Mouse (Mus musculus): ENCODE results near the gene Tvp23a. TPM values are rescaled to one million over a fixed set of nuclear protein-coding genes. Genes with fewer than 3 reads are reported as not detected.

Gene Tvp23a
- polyA plus RNA-seq (2012; rRNA removed) = 3.7 and 4.2 TPM in 2 replicates

DNA sequence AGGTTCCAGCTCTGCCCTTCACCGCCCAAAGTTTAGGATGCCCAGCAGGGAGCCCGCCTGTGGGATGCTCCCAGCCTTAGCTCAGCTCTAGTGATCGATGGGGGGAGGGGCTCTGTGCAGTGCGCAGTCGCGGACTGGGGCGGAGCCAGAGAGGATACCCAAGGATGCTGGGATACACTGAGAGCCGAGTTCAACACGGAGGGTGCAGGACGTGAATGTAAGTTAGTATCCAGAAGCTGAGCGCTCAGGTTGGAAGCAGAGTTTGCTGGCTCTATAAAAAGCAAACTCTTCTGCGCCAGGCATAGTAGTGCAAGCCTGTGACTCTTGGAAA is at the start of gene Tvp23a:
Tvp23a (minus strand) TSS at position 99 of the 331 bp plus-strand sequence.

GRCm38 (mm10) chr16:10479857-10480256 is 32.7 kb upstream of the Tvp23a start, which contains the start of gene Ciita:
TSS of gene Ciita (plus strand) at chr16:10480059.

DNA sequence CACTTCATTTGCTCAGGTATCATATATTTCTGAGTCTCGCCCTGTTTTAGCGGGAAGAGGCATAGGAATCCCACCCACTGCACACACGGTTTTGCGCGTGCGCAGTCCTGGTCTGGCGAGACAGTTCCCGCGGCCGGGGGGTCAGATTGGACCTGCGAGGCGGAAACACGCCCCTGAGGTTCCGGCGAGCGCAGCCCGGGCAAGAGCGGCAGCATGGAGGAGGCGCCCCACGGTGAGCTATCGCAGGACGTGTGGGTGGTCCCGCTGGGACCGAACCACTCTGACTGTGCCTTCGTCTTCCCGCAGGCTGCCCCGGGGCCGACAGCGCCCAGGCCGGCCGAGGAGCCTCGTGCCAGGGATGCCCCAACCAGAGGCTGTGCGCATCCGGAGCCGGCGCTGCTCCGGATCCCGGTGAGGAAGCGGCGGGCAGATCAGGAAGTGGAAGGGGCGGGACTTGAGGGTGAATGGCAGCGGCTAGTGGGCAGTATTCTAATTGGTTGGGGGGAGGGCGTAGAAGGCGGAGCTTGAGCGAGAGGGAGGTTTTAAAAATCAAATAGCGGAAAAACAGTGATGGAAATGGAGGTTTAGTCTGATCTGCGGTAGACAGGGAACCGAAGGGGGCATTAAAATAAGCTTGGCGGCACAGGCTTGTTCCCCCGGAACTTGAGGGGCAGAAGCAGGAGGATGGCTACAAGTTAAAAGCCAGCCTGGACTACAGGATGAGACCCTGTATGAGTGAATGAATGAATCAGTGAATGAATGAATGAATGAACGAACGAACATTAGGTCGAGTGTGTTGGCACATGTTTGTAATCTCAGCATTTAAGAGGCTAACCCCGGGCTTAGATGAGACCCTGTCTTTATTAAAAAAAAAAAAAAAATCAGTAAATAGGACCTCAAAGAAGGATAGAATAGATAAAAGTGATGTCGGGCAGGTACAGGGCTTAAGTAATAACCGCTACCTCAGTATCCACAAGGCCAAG is 35.1 kb downstream of the Tvp23a start, which contains the start of gene Nubp1:
Nubp1 (plus strand) TSS at position 185 of the 983 bp plus-strand sequence.

DNA sequence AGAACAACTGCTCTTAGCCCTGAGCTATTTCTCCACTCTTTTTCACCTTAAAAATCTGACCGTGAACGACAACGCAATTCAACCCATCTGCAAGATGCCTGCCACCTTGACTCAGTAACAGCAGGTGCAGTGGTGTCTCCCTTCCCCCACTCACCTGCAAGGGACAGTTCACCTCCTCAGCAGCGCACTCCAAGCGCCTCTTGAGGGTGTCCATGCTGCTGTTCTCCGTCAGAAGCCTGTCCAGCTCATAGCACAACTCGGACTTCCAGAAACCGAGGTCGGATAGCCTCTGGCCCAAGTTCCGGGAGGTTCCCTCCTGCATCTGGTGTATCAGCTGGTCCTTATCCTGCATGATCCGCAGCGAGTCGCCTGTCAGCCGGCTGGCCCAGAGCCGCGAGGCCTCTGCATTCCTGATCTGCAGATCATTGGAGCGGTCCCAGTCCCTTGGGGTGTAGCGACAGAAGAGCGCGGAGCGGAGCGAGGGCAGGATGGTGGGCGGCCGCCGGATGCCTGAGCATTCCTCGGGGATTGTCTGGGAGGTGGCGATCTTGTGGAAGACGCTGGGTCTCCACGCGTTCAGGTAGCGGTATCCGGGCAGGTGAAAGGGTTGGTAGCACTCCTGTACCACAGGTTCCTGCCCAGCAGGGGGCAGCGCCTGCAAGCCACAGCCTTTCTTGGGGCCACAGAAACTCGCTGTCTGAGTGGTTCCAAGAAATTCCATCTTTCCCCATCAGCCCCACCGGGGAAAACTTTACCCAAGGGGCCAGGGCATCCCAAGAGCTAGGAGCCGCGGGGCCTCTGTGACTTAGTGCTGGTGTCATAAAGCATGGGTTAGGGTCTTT is 52.2 kb downstream of the Tvp23a start, which contains the start of gene Tekt5:
Tekt5 (minus strand) TSS at position 792 of the 842 bp plus-strand sequence.

Other genes with a start within 250 kb of the Tvp23a start
- gene Emp2, start 133.4 kb downstream of the Tvp23a start, polyA plus RNA-seq (2012; rRNA removed) = 43.1 and 43.6 TPM in 2 replicates
- 0.75 and 0.89 TPM in 2 replicates for gene Tekt5, start 51.9 kb downstream of the Tvp23a start, polyA plus RNA-seq (2012; rRNA removed)
- 30.2 and 34.1 TPM in 2 replicates for gene Nubp1, start 35.4 kb downstream of the Tvp23a start, polyA plus RNA-seq (2012; rRNA removed)
- gene Ciita, start 32.7 kb upstream of the Tvp23a start, polyA plus RNA-seq (2012; rRNA removed) = 4.7 and 4.9 TPM in 2 replicates
- gene Dexi, start 95.7 kb upstream of the Tvp23a start, polyA plus RNA-seq (2012; rRNA removed) = 109 and 133 TPM in 2 replicates
- 13.4 and 14.2 TPM in 2 replicates for gene Clec16a, start 98.0 kb upstream of the Tvp23a start, polyA plus RNA-seq (2012; rRNA removed)

All from ovary, adult 2 months (tissue).